Mouse (Mus musculus) mesoderm, embryonic 11.5 days (tissue): ENCODE results near the gene Fmo1.

Experiments used
- DNase-seq: peaks from one replicate; pipeline ENCODE4 v3.0.0-alpha.2; 2012; ENCODE audit warnings: low read depth, low spot score

The Fmo1 gene

DNA sequence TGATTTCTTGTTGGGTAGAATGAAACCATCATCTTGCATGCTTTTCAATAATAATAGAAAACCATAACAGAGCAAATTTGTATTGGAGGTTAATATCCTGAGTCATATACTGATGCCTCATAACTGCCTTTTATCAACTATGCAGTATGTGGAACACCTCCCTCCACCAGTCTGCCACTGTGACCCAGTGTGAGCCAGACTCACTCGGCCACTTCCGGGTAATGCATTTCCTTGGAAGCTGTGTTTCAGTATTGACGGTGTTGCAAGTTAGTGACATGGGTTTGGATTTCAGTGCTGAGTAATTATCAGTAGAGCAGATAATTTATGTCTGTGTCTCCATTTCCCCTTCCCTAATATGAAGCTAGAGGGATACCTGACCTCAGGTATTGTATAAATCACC, 2.8 kb downstream of the Fmo1 start:
- no peak for DNase-seq

GRCm38 (mm10) chr1:162862328-162862727, 4.1 kb downstream of the Fmo1 start:
- DNase-seq = no peak

DNA sequence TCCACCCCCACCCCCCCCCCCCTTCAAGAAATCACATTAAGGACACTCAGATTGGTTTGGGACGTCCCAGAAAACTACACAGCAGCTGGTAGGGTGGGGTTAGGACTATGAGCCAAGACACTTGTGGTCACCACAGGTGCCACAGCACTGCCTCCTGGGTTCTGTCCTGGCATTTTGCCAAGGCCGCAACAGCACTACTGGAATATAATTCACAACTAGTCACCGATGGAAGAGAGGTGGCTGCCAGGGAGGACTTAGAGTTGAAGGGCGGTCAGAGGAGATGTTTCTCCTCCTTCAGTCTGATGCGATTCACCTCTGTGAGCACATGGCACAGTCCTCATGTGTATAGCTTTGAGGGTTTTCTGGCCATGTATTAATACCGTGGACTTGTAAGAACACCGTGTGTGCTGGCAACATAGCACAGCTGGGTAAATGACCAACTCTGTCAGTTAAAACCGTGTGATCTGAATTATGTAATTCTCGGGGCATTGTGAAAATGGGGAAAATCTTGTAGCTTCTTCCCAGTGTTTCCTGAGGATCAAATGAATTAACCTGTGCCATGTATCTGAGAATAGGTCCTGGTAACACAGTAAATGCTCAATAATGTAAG, 6.3 kb downstream of the Fmo1 start:
- no peak for DNase-seq

DNA sequence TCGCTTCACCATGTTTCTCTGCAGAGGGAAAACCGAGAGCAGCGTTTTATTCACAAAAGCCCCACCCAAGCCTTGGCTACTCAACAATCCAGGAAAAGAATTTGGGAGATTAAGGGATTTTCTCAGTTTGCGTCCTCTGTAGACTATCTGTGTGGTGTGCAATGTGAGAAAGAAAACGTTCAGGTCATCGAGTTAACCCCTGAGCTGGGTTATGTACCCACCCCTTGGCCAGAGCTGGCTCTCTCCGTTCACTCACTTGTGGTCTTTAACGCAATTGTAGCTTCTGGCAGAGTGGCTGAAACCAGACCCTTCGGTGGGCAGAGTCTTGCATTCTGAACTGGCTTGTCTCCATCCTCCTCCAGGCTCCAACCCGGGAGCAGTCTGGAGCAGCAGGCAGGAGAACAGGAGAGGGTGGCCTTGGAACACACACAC, 6.8 kb downstream of the Fmo1 start:
- no peak for DNase-seq

- no peak for DNase-seq
Measured at GRCm38 (mm10) chr1:162858748-162859130, 7.7 kb downstream of the Fmo1 start.

- no peak for DNase-seq
Measured at GRCm38 (mm10) chr1:162857766-162858747, 8.4 kb downstream of the Fmo1 start.

GRCm38 (mm10) chr1:162853812-162854482, 12.5 kb downstream of the Fmo1 start:
- DNase-seq = no peak

GRCm38 (mm10) chr1:162847554-162847953, 18.9 kb downstream of the Fmo1 start:
- DNase-seq = no peak

DNA sequence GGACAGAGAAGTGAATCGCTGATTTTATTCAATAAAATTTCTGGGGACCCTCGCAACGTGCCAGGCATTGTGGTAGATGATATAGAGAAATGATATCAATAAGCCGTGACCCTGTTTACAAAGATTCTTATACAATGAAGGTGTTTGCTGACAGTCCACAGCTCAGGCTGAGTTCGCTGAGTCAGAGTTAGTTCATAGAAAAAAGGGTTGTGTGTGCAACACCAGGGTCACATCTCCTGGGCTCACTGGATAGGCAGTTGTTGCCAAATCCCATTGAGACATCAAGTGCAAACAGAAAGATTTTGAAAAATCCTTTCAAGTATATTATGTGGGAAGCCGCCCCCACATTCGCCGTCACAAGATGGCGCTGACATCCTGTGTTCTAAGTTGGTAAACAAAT, 26.2 kb downstream of the Fmo1 start:
- no peak for DNase-seq

GRCm38 (mm10) chr1:162838976-162839375, 27.4 kb downstream of the Fmo1 start:
- DNase-seq = no peak

DNA sequence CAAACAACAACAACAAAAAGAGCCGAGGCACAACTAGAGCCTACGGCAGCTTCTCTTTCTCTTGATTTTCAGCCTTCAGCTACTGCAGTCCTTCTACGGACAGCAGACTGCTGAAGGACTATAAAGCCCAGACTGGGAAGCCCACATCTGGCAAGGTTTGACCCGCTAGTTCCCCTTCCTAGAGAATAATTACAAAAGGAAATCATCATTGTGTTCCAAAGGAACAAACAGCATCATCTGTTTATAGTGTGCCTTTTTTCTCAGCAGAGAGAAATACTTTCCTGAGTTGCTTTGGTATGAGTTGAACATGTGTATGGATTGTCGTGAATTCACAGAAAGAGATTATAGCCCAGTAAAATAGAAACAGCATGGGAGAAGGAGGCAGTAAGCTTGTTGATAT, 32.1 kb downstream of the Fmo1 start:
- DNase-seq = no peak

GRCm38 (mm10) chr1:162832574-162832953, 33.8 kb downstream of the Fmo1 start:
- no peak for DNase-seq

DNA sequence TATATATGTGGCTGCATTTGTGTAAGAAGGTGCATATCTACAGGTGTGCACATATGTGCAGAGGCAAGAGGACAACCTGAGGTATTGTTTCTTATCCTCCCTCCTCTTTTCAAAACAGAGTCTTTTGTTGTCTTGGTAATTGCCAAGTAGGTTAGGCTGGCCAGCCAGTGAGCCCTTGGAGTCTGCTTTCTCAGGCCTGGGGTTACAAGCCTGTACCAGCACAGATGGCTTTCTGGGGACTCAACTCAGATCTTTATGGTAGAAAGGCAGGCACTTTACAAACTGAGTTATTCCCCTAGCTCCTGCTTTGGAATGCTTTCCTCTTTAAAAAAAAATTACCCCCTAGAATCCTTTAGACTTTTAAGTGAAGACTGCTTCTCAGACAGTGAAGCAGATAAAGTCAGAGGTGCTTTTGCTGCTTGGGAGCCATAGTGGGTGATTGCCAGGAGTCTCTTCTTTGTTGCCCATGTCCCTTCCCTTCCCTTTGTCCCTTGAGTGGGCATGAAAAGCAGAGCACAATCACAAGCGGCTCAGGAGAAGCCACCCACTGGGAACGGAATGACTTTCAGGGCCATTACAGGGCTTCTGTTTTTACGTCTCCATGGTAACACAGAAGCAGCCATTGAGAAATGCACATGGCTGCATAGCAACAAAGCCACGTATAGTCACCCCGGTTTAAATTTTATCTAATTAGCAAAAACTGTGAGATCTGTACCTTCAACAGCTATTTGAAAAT, 34.4 kb downstream of the Fmo1 start:
- peak; percentile 89 for DNase-seq

- no peak for DNase-seq
Measured at GRCm38 (mm10) chr1:162819280-162819679, 47.1 kb downstream of the Fmo1 start.

- no peak for DNase-seq
Measured at GRCm38 (mm10) chr1:162815381-162816127, 50.9 kb downstream of the Fmo1 start.

GRCm38 (mm10) chr1:162814932-162815331, 51.5 kb downstream of the Fmo1 start:
- DNase-seq = no peak

DNA sequence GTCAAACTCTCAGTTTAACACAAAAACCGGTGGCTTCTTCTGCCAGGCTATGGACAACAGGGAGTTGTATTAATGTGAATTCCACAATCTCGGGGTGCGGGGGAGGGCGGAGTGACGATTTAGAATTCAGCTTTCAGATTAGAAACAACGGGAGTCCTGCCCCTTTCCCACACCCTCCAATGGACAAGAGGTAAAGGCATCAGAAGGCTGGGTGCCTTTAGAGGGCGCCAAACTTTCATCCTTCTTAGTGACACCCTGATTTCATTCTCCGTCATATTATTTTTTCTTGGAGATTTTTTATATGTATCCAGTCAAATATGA, 52.6 kb downstream of the Fmo1 start, which contains the start of gene Fmo4:
Fmo4 (minus strand) TSS at position 137 of the 321 bp plus-strand sequence.
- no peak for DNase-seq

- DNase-seq = no peak
Measured at GRCm38 (mm10) chr1:162813143-162813835, 53.1 kb downstream of the Fmo1 start.

DNA sequence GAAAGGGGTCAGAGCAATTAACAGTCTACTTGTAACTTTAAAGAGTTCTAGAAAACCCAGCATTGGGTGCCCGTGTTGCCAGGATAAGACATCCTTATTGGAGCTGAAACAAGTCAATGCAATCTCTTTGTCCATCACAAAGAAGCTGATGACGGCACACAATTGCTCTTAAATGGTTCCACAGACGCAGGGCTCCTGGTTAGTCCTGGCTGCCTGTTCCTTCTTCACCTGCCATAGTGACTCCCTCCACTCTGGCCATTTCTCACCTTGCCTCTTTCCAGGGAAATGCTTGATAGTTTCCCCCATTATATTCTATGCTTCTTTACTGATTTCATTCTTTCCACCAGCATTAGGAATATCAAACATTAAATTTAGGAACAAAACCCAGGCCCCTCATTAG, 57.9 kb downstream of the Fmo1 start:
- DNase-seq = no peak

- DNase-seq = no peak
Measured at GRCm38 (mm10) chr1:162807441-162807840, 59.0 kb downstream of the Fmo1 start.
